Mouse (Mus musculus) kidney, adult 2 months (tissue): ENCODE measurements around the gene Prkar2a.

Experiments used
- CTCF ChIP-seq: fragments of 200-500 bp; conservative IDR thresholded peaks from 2 replicates; pipeline ENCODE4 v1.5.1; 2011; ENCODE audit warnings: low read depth, mild to moderate bottlenecking, control low read depth, low read length, moderate library complexity, mixed read lengths; ENCODE audit not compliant: insufficient read depth, insufficient read length
- POLR2A ChIP-seq: fragments of 200-500 bp; IDR thresholded peaks from one replicate; pipeline ENCODE4 v1.6.1; 2011; ENCODE audit warnings: low read depth, low read length, control low read depth

DNA sequence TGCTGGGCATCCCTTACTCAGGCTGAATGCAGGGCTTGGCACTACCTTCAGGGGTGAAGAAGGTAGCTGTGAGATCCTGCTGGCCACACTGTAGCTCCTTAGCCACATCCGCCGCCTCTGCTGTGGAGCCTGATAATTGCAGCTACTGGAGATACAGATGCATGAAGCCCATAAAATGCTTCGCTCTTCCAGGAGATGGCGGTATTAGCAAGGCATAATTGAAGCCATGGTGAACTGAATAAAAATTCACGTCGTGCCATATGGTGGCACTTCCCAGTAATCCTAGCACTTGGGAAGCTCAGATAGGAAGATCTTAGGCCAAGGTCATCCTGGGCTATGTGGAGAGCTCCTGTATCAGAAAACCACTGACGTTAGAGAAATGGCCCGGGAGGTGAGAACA, 19.2 kb upstream of the Prkar2a start:
- TF ChIP-seq POLR2A (no peak), CTCF (no peak)
